Mouse (Mus musculus) embryo, embryonic 9.5 days (tissue): ENCODE results near the gene Lkaaear1.
A peak's percentile ranks its signal among the peaks of the same experiment; 100 is the strongest.

ENCODE experiments used
- DNase-seq: peaks from one replicate; pipeline ENCODE4 v3.0.0-alpha.2; 2017; ENCODE audit errors: extremely low spot score

Lkaaear1 gene

DNA sequence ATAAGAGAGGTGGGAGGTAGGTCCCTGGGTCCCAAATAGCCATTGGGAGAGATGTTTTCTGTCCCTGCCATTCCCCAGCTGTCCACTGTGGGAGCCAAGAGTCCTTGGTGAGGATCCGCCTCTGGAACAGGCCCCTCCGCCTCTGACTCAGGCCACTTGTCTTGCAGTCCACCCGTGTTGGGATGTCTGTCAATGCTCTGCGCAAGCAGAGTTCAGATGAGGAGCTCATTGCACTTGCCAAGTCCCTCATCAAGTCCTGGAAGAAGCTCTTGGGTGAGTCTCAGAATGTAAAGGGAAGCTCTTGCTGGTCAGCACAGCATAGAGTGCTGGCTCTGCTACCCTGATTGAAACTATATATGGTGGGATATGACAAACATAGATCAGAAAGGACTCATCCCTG is 14.9 kb downstream of the Lkaaear1 start:
- DNase-seq = no peak

GRCm38 (mm10) chr2:181681978-181682377 is 16.3 kb downstream of the Lkaaear1 start:
- DNase-seq = no peak

- DNase-seq = no peak
Measured at GRCm38 (mm10) chr2:181680716-181681117, 17.5 kb downstream of the Lkaaear1 start.

DNA sequence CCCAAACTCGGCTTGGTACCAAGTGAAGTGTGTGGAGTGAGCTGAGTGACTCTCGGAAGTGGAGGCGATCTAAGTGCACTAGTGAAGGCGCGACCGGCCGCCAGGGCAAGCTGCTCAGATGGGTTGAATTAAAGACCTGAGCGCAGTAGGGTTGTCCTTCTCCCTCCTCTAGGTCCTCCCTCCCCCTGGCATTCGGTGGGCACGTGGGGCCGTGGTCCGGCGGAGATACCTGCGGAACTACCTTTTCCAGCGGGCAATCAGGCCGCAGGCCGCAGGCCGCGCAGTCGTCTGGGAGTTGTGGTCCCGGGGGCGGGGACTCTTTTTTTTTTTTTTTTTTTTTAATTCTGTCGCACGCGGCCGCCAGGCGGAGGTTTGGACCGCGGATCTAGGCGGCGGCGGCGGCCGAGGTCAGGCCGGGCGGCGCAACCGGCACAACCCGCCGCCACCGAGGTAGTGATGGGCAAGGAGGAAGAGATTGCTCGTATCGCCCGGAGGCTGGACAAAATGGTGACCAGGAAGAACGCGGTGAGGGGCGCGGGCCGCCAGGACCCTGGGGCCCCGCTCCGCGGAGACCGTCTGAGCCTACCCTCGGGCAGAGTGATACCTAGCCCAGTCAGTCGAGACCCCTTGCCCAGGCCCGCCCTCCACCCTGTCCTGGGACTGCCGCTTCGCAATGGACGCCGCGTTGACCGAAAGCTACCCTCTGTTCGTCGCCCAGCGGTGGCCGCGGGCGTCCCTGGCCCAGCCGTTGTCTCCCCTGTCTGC is 18.1 kb downstream of the Lkaaear1 start, which contains the start of gene Tcea2:
Tcea2 (plus strand) TSS at position 360 of the 765 bp plus-strand sequence.
- peak; percentile 76 for DNase-seq

- peak; percentile 74 for DNase-seq
Measured at GRCm38 (mm10) chr2:181678780-181679179, 19.5 kb downstream of the Lkaaear1 start.

DNA sequence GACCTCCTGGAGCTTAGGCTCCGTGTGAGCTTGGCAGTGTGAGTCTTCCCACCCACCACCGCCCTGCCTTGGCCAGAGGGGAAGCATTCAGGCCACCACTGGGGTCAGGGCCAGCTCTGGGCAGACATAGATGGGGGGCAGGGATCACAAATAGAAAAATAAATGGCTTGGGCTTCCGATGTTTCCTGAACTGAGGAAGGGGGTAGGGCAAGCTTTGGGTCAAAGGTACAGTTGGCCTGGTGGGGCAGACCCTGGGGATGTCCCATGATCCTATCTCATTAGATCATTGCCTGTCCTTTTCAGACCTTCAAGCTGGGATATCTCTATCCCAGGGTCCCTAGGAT is 20.5 kb downstream of the Lkaaear1 start:
- no peak for DNase-seq

DNA sequence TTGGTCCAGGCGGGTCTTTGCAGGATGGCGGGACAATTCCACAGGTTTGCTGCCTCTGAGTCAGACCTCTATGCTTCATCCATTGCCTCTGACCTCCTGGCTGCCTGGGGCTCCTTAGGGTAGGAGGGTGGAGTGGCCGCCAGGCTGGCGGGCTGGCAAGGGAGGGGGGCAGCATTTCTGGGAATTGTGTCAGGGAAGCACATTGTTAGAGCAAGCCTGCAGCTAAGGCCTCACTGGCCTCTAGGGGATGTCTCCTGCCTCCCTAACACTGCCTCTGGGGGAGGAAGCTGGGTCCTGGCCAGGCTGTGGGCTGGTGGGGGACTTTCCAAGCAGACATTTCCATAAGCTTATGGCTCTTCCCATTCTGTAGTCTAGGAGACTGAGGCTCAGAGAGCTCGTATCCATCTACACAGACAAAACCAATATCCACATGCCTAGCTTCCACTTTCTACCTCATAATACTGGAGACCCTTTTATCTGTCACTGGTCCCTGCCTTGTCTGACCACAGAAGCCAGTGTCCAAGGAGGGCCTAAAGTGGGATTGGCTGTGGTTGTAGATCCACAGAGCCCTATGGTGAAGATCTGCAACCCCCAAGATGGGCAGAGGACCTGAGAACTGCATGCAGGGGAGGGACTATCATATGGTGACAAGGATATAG is 21.0 kb downstream of the Lkaaear1 start:
- DNase-seq = no peak

DNA sequence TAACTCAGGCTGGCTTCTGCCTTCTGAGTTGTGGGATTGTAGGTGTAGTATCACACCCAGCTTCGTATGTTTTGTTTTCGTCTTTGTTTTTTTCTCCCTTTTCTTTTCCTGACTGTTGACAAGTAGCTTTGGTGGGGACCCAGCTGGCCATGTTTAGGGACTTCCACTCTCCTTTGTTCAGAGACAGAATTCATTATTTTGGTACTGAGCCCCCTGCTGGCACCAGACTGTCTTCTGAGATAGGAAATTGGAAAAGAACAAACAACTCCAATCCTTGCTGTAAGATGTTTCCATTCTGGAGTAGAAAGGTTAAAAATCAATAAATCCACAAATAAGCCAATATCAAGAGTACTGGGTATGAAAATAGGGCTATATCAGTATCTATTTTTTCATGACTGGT is 21.8 kb downstream of the Lkaaear1 start:
- DNase-seq = no peak

DNA sequence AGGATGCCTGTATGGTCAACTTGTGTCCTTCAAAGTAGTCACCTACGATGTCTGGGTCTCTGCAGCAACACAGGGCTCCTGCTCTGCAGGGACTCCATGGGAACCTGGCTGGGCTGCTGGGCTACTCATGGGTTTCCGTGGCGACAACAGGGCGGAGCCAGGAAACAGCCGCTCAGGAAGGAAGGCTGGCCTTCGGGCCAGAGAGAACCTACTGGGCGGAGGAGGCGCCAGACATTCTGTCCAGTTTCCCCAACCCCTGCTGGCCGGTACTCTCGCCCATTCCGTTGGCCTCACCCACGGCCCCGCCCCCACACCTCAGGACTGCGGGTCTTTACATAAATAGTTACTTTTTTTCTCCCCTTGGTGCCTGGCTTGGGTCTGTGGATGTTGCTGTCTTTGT is 22.8 kb downstream of the Lkaaear1 start:
- peak; percentile 71 for DNase-seq

- no peak for DNase-seq
Measured at GRCm38 (mm10) chr2:181674934-181675333, 23.3 kb downstream of the Lkaaear1 start.

GRCm38 (mm10) chr2:181673501-181673900 is 24.7 kb downstream of the Lkaaear1 start:
- no peak for DNase-seq

DNA sequence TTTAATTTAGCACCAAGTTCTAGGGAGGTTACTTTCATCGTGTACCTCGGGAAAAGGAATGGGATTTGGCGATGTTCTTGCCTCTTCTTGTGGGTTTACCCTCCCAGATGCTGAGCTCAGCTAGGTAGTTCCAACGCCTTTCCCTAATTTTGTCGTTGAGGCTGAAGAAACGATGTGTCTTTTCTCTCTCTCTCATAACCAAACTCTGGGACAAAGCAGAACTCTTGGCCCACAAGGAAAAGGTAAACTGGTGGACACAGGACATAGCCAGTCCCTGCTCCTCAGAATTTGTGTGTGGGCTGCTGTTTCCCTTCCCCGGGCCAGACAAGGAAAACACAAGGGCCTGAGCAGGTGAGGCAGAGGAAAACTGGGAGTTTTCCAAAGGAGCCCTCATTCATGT is 26.3 kb downstream of the Lkaaear1 start:
- no peak for DNase-seq

- peak; percentile 40 for DNase-seq
Measured at GRCm38 (mm10) chr2:181671326-181671725, 26.9 kb downstream of the Lkaaear1 start, which contains the start of gene Sox18. TSS of gene Sox18 (minus strand) at chr2:181671640.

- no peak for DNase-seq
Measured at GRCm38 (mm10) chr2:181670913-181671311, 27.3 kb downstream of the Lkaaear1 start.

GRCm38 (mm10) chr2:181670285-181670912 is 27.8 kb downstream of the Lkaaear1 start:
- no peak for DNase-seq

- no peak for DNase-seq
Measured at GRCm38 (mm10) chr2:181663298-181663630, 35.0 kb downstream of the Lkaaear1 start.

- DNase-seq = no peak
Measured at GRCm38 (mm10) chr2:181662620-181663297, 35.5 kb downstream of the Lkaaear1 start.

DNA sequence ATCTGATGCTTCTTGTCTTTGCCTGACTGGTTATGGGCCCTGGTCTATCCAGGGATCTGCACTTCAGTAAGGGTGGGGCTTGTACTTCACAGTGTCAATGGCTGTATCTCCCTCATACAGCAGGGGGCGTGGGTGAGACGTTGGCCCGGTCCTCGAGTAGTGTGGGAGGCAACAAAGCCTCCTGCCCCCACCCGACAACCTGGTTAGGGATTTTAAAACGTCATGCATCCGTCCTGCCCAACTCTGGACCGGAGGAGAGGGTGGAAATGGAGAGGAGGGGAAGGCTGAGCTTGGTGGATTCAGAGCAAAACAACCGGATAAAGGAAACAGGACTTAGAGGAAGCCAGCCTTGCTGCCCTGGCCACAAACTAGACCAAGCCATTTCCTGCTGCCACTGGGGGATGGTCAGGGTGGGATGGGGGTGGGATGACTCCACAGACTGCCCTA is 38.6 kb downstream of the Lkaaear1 start:
- peak; percentile 76 for DNase-seq

GRCm38 (mm10) chr2:181658930-181659555 is 39.2 kb downstream of the Lkaaear1 start:
- peak; percentile 52 for DNase-seq

DNA sequence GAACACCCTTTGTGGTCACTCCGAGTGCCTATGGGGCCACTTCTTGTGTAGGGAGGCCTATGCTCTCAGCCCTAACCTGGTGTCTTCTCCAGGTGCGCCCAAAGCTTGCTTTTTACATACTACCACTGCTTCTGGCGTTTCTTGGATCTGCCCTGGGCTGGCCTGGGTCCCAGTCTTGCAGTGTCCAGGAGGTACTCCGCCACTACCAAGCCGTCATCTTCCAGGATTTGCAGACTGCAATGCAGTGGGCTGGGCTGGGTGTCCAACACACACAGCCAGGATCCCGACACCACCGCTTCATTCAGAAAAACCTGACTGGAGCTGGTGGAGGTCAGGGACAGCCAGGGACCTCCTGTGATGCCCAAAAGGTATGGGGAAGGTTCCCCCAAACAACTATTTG is 39.7 kb downstream of the Lkaaear1 start:
- DNase-seq = no peak

DNA sequence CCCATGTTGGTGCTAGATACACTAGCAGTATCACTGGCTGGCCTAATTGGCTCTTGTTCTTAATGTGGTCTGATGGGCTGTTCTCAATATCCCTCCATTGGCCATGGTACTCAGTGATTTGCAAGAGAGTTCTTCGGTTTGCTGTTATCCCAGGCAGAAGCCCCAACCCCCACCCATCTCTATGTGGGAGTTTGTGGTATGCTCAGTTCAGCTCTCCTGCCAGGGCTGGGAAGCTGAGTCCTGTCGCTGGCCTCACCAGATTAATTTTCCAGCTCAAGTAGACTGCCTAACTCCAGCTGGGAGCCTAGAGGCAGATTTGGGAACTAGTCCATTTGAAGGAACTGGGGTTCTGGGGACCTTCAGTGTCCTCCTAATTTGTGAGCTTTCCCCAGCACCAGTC is 40.8 kb downstream of the Lkaaear1 start:
- DNase-seq = no peak

- DNase-seq = no peak
Measured at GRCm38 (mm10) chr2:181656734-181657133, 41.5 kb downstream of the Lkaaear1 start, which contains the start of gene Gm29797. TSS of gene Gm29797 (plus strand) at chr2:181657034.
